Mouse (Mus musculus) megakaryocyte progenitor cell, adult 5-6 weeks (primary cell): ENCODE measurements around the gene Ak6. TPM values are rescaled to one million over a fixed set of nuclear protein-coding genes. Genes with fewer than 3 reads are reported as not detected.

Source experiments
- ATAC-seq: replicated peaks from 2 replicates; pipeline ENCODE4 v1.8.0; 2016; ENCODE audit warnings: mild to moderate bottlenecking, moderate TSS enrichment, inconsistent platforms; ENCODE audit not compliant: poor library complexity
- total RNA-seq, 2 experiments: library from RNA; stranded (forward) in 1 of 2; stranded (reverse) in 1 of 2; fragments of 157-497, 149-512 nt in 1 of 2; fragments of 200-1000 nt in 1 of 2; gene quantifications; 2 replicates each; pipeline versions ENCODE4 v1.2.3 to v1.2.4; 2015 to 2017

Gene Ak6
- 391 and 416 TPM in 2 replicates for total RNA-seq (2015)
- total RNA-seq (2017) = 317 and 335 TPM in 2 replicates

DNA sequence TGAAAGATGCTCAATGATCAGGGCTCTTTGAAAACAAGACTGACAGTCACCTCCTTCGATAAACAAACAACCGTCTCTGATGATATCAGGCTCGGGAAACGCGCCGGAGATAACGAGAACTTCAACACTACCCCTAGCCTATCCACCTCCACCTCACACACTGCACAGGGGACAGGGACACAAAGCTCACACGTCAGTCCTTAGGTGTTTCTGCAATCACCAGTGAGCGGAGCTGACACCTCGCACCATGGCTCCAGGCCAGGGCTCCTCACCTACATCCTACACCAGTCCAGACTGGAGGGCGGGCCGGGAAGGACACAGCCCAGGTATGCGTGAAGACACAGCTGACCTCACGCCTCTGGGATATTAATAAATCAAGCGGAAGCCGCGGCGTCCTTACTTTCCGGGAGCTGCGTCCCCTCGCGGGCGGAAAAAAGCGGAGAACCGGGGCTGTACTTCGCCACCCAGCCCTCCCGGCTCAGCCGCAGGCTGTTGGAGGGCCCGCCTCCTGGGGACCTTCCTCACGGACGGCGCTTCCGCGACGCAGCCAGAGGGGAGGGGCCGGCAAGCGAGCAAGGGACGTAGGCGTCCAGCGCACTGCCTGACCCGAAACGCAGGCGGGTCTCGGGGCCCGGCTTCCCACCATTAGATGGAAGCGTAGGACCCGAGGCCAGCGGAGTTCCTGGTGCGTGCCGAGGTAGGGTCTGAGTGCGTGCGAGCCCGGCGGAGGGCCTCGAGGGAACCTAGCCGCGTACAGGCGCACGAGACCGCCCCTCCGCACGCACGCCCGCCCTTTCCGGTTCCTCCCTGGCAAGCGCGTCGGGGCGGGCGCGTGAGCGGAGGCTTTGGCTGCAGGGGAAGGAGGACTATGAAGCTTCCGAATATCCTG is at the start of gene Ak6, which contains the start of gene Rad17:
Gene Ak6, plus strand, starts transcription at position 430 of the 889 bp plus-strand sequence.
Gene Rad17, minus strand, starts transcription at position 502 of the 889 bp plus-strand sequence.
- ATAC-seq = peak; percentile 92

DNA sequence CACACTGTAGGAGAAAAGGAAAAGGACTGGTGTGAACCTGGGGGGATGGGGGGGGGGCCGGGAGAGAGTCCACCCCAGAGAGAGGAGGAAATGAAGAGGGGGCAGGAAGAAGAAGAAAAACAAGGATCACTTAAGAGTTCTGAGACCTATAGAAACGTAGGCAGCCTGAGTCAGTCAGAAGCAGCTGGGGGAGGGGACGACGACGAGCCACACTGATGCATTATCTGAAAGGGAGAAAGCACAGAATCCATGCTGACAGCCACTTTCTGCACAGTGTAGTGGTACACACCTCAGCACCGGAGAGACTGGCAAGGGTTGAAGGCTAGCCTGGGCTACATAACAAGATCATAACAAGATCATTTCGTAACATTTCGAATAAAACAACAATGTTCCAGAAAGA is 49.7 kb upstream of the Ak6 start:
- ATAC-seq = no peak

DNA sequence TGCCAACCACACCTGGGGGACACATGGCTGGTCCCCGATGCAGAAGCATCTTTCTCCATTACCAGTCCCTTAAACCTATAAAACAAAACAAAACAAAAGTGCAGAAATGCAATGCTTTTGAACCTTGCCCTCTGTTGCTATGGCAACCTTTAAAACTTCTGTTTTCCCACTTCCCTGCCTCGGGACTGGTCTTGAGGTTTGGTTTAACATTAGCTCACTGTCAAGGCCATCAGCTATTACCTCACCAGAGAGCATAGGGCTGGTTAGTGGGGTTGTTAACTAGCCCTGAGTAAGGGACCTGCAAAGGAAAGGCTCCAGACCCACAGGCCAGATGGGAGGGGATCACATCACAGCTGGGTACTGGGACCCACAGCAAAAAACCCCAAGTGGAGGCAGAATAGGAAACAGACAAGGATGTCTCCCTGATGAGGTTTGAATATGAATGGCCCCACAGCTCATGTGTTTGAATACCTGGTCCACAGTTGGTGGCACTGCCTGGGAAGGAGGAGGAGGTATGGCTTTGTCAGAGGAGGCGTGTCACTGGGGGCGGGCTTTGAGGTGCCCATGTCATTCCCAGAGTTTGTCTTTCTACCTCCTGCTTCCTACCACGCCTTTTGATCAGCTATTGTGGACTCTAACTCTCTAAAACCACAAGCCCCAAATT is 48.4 kb upstream of the Ak6 start:
- peak; percentile 58 for ATAC-seq

DNA sequence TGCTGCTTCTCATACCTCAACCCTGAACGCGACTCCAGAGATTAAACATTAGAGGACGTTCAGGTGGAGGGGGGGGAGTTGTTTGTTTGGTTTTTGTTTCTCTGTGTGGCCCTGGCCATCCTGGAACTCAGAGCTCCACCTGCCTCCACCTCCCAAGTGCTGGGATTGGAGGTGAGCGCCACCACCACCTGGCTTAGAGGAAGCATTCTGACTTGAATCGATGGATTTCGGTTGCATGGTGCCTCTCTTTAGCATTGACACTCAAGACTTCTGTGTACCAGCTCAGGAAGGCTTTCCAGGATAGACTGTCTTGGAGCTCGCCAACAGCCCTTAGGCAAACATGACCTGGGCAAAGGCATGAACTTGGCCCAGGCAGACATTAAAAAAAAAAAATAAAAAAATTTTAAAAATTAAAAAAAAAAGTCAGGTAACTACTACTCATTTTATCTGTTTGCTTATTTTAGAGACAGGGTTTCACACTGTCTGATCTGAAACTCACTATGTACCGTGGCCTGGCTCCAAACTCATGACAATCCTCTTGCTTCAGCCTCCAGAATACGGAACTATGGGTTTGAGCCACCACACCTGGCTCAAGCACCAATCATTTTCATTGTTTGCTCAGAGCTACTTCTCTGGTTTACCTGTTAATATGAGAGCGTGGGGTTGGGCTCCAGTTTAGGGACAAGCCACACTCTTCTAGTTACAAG is 47.6 kb upstream of the Ak6 start:
- no peak for ATAC-seq

DNA sequence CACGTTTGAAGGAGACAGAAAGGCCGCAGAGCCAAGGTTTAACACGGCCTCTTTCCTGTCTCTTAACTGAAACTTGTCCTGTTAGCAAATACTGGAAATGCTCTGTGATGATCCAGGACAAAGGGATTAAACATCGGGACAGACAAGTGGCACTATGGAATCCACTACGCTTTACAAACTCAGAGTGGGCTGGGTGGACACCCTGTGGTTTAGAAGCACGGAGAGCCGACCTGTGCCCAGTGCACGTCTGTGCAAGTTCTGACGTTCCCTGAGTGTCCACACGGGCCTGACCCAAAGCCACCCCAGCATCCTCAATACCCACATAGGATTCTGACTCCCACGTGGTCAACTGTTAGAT is 47.1 kb upstream of the Ak6 start:
- ATAC-seq = no peak

DNA sequence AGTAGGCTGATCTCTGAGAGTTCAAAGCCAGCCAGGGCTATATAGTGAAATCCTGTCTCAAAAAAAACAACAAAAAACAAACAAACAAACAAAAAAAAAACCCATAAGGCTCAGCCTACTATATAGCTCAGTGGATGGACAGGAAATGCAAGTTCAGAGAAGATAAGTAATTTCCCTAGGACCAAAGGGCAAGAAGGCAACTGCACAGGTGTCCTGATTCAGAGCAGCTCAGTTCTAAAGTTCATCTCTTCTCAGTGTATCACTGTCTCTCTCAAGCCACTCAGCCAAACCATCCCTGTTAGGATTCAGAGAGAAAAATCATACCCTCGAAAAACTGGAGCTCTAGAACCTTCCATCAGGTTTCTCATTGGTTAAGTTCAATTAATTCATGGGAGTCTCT is 44.9 kb upstream of the Ak6 start:
- ATAC-seq = no peak

DNA sequence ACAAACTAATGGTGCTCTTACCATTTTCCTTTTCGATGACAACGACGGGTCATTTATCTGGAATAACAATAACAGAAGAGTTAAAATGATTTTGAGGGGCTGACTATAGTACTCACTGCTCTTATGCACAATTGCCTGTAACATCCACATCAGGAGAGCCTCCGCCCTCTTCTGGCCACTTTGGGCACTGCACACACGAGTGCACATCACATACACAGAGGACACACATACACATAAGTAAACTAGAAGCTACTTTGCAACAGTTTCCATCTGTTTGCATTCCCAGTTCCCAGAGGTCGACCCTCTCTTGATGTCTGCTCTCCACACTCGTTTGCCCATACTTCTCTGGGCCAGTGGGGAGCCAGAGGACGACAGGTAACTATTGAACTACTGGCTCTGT is 43.0 kb upstream of the Ak6 start:
- no peak; the same call in 1 of the 2 replicates for ATAC-seq

DNA sequence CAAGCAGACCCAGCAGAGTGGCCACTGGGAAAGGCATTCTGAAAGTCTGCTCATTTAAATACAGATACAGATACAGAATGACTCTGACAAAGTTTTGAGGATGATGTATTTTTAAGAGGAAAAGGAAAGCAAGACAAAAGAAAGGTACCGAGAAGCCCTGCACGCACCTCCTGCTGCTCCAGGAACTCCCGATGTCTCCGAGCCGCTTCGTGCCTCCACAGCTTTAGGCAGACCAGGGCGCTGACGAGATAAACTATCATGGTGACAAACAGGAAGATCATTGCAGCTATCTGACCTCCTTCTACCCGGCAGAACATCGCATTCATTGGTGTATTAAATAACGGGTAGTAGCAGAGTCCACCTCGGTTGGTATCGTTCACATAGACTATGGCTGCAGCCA is 39.5 kb upstream of the Ak6 start:
- ATAC-seq = no peak

DNA sequence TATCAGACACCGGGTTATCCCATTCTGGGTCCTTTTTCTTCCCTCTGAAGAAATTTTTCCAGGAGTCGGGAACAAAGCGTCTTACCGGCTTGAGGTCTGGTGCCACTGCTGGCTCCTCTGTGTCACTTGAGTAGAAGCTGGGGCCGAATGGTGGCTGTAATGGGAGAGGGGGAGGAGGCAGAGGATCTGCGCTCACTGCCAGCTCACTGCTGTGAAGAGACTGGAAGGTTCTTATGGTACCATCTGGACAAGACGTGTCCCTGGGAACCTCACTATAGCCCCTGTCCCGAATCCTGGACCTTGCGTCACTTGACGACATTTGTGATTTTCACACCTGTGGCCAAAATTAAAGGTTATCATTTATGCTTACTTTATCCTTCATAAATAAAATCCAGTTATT is 38.5 kb upstream of the Ak6 start:
- no peak for ATAC-seq

DNA sequence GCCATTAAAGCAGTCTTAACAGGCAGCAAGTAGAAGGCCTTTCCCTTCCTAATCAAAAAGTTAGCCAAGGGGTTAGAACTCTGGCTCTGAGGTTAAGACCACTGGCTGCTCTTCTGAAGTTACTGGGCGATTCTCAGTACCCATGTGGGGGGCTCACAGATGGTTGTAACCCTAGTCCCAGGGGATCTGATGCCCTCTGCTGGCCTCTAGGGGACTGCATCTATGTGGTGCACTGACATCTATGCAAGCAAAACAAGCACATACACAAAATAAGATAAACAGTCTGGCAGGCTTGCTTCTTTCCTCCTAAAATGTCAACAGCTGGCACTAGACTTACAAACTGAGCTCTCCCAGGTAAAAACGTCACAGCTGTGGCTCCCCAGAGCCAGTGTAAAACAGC is 37.9 kb upstream of the Ak6 start:
- ATAC-seq = peak; percentile 43; the same call in 1 of the 2 replicates

DNA sequence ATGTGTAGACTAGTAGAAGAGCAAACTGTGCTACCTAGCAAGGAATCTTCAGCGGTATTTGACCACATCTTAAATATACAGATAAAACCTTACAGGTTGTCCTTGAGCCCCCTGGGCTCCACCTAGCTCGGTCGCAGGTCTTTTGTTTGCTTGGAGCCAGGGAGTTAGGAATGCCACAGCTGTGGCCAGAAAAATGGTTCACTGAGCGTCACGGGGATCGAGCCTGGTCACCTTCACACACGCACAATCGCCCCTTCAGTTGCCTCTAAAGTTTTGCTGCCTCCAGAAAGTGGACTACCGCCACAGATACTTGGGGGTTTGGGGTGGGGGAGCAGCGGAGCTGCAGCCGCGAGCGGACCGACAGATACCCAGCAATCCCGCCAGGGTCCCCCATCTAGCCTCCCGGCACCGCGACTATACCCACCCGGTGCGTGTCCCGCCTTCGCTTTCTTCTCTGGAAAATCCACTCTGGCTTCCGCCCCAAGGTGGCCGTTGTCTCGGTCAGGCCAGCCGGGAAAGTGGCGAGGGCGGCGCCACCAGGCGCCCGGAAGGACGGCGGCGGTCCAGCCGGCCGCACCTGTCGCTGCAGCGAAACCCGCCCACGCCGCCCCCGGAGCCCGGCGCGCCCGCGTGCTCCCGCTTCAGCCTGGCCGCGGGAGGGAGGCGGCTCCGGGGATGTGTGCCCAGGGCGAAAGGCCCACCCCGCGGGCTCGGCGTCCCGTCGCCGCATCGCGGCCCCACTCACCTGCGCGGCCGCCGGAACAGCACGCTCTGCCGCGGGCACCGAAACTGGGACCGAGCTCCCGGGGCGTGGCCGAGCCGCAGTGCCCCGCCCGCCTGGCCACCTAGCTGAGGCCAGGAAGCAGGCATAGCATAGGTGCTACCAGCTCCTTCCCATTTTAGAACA is 34.3 kb upstream of the Ak6 start, which contains the start of gene Marveld2:
Gene Marveld2, minus strand, starts transcription at position 791 of the 907 bp plus-strand sequence.
- ATAC-seq = peak; percentile 88

DNA sequence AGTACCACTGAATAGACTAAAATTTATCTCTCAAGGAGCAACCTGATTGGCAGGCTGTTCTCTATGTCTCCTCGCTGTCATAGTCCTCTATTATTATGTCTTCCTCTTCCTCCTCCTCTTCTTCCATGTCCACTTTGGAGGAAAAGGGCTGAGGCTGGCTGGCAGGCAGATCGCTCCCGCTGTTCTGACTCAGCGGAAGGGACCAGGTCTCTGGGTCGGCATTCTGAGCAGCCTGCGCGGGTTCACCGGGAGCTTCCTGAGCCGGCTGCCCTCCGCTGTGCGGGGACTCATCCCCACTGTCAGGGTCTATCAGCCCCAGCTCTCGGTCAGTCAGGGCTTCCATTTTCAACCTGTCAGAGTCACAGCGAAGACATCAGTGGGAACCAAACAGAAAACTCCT is 33.2 kb upstream of the Ak6 start:
- ATAC-seq = no peak

DNA sequence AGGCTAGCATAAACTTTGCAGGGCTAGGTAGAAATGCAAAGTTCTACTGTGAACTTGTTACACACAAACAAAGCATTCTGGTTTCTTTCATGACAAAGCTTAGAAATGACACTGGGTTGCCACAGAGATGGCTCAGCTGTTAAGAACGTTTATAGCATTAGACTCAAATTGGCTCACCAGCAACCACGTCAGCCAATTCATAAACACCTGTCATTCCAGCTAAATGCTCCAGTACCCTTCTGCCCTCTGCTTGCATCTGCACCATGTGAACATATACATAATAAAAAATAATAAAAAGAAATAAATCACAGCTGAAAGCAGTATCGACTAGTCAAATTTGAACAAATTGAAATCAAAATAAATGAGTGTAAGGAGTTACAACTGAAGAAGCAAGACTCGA is 28.5 kb upstream of the Ak6 start:
- no peak for ATAC-seq

DNA sequence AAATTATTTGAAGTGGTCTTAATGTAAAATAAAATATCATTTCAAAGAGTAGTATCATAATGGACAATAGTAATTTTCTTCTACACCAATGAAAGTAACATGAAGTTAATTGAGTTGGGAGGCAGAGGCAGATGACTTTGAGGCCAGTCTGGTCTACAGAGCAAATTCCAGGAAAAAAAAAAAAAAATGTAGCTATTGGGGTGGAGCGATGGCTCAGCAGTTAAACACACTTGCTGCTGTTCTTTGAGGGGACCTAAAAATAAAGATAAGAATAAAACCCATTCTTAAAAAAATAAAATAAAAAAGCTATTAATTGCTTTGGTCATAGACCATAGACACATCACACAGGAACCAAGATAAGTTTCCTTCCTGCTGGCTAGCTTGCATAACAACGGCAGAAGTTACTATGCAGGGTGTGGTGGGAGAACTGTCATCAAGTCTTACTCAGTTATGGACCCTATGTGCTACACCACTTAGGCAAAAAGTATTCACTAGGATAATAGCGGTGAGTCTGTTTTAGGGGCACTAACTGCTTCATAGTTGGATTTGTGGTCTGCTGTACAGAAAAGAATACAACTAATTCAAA is 16.6 kb upstream of the Ak6 start:
- peak; percentile 80 for ATAC-seq

DNA sequence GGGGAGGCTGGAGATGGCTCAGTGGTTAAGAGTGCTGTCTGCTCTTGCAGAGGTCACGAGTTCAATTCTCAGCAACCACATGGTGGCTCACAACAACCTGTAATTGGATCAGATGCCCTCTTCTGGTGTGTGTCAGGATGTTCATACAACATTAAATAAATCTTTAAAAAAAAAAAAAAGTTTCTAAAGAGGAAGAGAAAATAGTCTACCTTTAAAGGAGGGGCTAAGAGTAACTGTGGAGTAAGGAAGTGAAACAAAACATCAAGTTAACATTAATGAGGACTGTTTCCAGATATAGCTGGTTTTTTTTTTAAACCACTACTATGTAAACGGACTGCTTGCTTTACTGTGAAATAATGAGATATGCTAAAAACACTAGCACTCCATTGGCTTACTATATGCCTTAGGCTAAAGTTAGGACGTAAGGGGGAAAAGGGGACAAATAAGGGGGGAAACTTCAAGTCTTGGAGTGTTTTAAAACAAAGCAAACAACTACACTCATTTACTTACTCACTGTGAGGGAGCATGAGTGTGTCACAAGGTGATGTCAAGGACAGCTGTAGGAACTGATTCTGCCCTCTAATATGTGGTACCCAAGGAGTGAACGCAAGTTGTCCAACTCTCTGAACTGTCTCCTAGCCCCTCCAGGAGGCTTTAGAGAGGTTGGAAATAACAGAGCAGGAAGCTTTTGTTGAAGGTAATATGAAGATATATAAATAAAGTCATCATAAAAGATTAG is 8.1 kb upstream of the Ak6 start:
- peak; percentile 71 for ATAC-seq

DNA sequence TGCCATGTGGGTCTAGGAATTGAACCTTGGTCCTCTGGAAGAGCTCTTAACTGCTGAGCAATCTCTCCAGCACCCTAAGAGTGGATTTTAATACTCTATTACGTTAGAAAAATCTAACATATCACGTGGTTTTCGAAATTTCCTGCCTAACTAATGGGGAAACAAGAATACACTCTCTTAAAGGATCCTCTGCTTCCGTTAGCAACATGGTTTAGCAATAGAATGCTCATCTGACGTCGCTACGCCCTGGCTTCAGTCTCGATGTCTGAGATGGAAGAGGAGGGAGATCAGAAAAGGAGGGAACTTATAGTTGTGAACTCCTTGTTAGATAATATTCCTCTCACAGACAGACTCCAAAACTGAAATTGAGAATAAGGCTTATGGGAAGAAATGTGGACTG is 2.6 kb upstream of the Ak6 start:
- peak; percentile 15; the same call in 1 of the 2 replicates for ATAC-seq

DNA sequence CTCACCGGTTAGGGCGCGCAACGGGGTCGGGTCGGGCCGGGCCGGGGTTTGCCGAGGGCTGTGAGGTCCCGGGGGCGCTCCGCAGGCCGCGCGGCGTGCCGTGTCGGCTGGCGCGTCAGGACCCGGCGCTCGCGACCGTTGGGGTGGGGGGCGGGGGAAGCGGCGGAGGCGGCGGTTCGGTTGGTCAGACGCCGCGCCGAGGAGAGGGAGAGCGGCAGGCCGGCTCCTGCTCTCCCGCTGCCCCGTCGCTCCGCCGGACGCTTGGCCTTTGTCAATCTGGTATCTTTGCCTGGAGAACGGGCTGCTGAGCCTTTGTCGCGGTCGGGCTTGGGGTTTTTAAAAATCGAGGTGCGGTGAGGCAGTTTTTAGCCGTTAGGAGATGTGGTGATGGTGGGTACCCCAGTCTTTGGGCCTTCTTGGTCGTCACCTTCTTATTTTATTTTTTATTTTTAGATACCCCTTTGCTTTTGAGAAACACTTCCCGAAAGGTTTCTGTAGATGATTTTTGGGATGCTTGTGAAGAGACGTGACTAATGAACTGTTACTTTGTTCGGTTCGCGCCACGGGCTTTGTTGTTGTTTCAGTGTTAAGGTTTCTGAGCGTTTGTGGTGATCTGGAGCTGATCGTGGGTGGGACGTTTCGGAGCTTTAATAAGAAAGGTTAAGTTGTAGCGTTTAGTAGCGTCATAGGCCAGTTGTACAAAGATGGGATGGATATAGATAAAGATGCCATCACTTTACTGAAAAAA is 834 bp downstream of the Ak6 start, which contains the start of gene Taf9:
Gene Taf9, plus strand, starts transcription at position 141 of the 748 bp plus-strand sequence.
- ATAC-seq = peak; percentile 24

DNA sequence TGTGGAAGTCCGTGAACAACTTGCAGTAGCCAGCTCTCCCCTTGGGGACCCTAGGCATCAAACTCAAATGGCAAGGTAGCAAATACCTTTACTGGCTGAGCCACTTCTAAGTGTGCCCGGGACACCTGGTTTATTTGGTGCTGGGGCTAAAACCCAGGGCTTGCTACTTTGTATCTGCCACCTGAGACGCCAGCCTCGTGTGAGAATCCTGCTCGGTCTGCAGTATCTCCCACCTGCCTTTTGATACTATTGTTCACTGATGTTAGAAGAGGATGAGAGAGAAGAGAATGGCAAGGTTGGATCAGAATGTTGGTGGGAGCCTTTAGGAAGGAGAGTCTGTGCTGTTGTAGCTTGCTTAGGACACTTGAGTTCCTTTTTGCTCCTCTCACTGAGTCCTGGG is 7.3 kb downstream of the Ak6 start:
- no peak for ATAC-seq
